Comparison of ENCODE assay signal across 8 mouse cellular contexts in genomic region chr2:117342547-117343239, GRCm38 (mm10). TPM values are rescaled to one million over a fixed set of nuclear protein-coding genes. Genes with fewer than 3 reads are reported as not detected.
A peak's percentile ranks its signal among the peaks of the same experiment; 100 is the strongest.
DNase-seq lines count a peak whose midpoint lies in the region; ATAC-seq and TF ChIP-seq lines count a peak whose summit lies in the region.

Gene Rasgrp1 (minus strand): TSS chr2:117343001.

- no peaks in the 10 kb centered on the region for H3K9me3 ChIP-seq in intestine, embryonic 16.5 days (ENCODE audit: control insufficient read depth, low read length)
- no peaks in the 10 kb centered on the region for H3K9me3 ChIP-seq in limb, embryonic 11.5 days (ENCODE audit: control insufficient read depth, low read length)

- no peak for TF ChIP-seq POLR2A in brain, embryonic 14.5 days (IDR thresholded peaks at IDR 0.05; ENCODE audit: borderline replicate concordance, extremely low read depth, insufficient read depth, insufficient read length, poor library complexity, severe bottlenecking)

- TF ChIP-seq CTCF in brain, embryonic 14.5 days (IDR thresholded peaks at IDR 0.05; ENCODE audit: borderline replicate concordance, extremely low read depth, insufficient read depth, insufficient read length) = no peak

- peaks cover 8% of the 10 kb centered on the region for H3K4me1 ChIP-seq in intestine, embryonic 16.5 days (ENCODE audit: control insufficient read depth, insufficient read depth, low read length)
- no peaks in the 10 kb centered on the region for H3K4me1 ChIP-seq in limb, embryonic 11.5 days (ENCODE audit: control insufficient read depth, insufficient read depth, low read length)

- 2% methylated on average over 56 of the region's 56 CpGs for WGBS in intestine, embryonic 16.5 days
- 2% methylated on average over 56 of the region's 56 CpGs for WGBS in limb, embryonic 11.5 days

- H3K4me2 ChIP-seq in intestine, embryonic 16.5 days (ENCODE audit: low read depth, low read length) = peak within 1 kb of the TSS; percentile 97
- H3K4me2 ChIP-seq in limb, embryonic 11.5 days (ENCODE audit: low read depth, severe bottlenecking) = peak within 1 kb of the TSS; percentile 49

- peak; percentile 83 for ATAC-seq in intestine, embryonic 16.5 days
- peak; percentile 51 for ATAC-seq in limb, embryonic 11.5 days (ENCODE audit: insufficient number of reproducible peaks, low FRiP score, low TSS enrichment, low read depth)

- H3K4me3 ChIP-seq in intestine, embryonic 16.5 days (ENCODE audit: low read length) = peak within 1 kb of the TSS; percentile 62
- H3K4me3 ChIP-seq in limb, embryonic 11.5 days (ENCODE audit: low read depth, low read length) = peak within 1 kb of the TSS; percentile 39

- H3K27ac ChIP-seq in intestine, embryonic 16.5 days (ENCODE audit: low read length) = no peak within 1 kb of the TSS
- H3K27ac ChIP-seq in limb, embryonic 11.5 days (replicated peaks; ENCODE audit: low read depth, low read length) = no peak within 1 kb of the TSS

- 0 out of 2 replicates have a peak, but pooled peaks cover 16% of the 10 kb centered on the region for H3K27me3 ChIP-seq in intestine, embryonic 16.5 days (replicated peaks; ENCODE audit: control insufficient read depth, insufficient read depth, low read length)
- H3K27me3 ChIP-seq in limb, embryonic 11.5 days (ENCODE audit: control insufficient read depth, insufficient read depth, low read length) = peaks cover 10% of the 10 kb centered on the region

- peak; percentile 22 for DNase-seq in ES-CJ7 (ENCODE audit: low read depth, low spot score)
- peak; percentile 41 for DNase-seq in brain, embryonic 14.5 days (ENCODE audit: low read depth)
- DNase-seq in frontal cortex, postnatal 36 days (ENCODE audit: low spot score in 2 of 2) = peak; percentile 63 to 73
- peak; percentile 55 for DNase-seq in limb, embryonic 11.5 days (ENCODE audit: low spot score)
- DNase-seq in mesoderm, embryonic 11.5 days (ENCODE audit: low read depth, low spot score) = peak; percentile 38
- DNase-seq in spleen, adult 12 weeks (ENCODE audit: low spot score) = peak; percentile 54
- DNase-seq in cerebellum, adult 11 months = no peak

- H3K36me3 ChIP-seq in intestine, embryonic 16.5 days (ENCODE audit: control insufficient read depth, insufficient read depth, low read length) = no peaks in the 10 kb centered on the region
- H3K36me3 ChIP-seq in limb, embryonic 11.5 days (ENCODE audit: control insufficient read depth, insufficient read depth, low read length) = no peaks in the 10 kb centered on the region

- H3K9ac ChIP-seq in intestine, embryonic 16.5 days (ENCODE audit: low read depth, low read length) = peak within 1 kb of the TSS; percentile 51
- H3K9ac ChIP-seq in limb, embryonic 11.5 days (ENCODE audit: low read length) = no peak within 1 kb of the TSS; the same call in 1 of the 2 replicates

RNA-seq across cellular contexts. Expression of gene Rasgrp1, which starts in this region (rescaled TPM):
- 2.7 and 3.4 TPM in 2 replicates for polyA plus RNA-seq in brain, embryonic 14.5 days (2012; rRNA removed)
- polyA plus RNA-seq in intestine, embryonic 16.5 days (2015; fragmentation: Nextera tagmentation; extraction: Ambion mirVana) = 0.84 and 0.87 TPM in 2 replicates
- polyA plus RNA-seq in limb, embryonic 11.5 days (2014; fragmentation: Nextera tagmentation; extraction: Ambion mirVana) = 0.20 TPM in 1 of 2 replicates, not detected in the other

Comparison
In these comparisons a context has a peak if more than half of its experiments do, and no peak if none do; other contexts are left out.
1. Peak in ATAC-seq, H3K4me3 ChIP-seq, H3K9ac ChIP-seq and H3K4me2 ChIP-seq in intestine, embryonic 16.5 days; RNA of the gene not detected or under 1 TPM.
2. Peak in DNase-seq, ATAC-seq, H3K4me3 ChIP-seq and H3K4me2 ChIP-seq in limb, embryonic 11.5 days; RNA of the gene not detected or under 1 TPM.